Mouse (Mus musculus): ENCODE data around the gene Sost. TPM values are rescaled to one million over a fixed set of nuclear protein-coding genes. Genes with fewer than 3 reads are reported as not detected.
A peak's percentile ranks its signal among the peaks of the same experiment; 100 is the strongest.

The Sost gene
- total RNA-seq, 2 experiments from 2014 or later: not detected

DNA sequence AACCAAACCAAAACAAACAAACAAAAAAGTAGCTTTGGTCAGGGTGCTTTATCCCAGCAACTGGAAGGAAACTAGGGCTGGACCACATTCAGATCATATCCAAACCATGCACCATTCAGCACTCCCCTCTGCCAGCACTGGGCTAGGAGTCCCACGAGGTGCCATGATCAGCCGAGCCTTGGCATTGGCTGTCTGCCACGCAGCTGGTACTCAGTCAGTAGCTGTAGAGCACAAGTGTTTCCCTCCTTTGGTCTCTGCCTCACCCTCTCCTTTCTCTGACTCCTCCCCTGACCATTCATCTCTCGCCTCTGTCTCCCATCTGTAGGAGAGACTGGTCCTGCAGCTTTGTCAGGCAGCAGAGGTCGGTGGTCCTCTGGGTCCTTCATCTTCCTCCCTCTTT lies 9.3 kb downstream of the Sost start:
- intact Hi-C loops (cut with DNase I): no loop called here
- DNase-seq: no peak

DNA sequence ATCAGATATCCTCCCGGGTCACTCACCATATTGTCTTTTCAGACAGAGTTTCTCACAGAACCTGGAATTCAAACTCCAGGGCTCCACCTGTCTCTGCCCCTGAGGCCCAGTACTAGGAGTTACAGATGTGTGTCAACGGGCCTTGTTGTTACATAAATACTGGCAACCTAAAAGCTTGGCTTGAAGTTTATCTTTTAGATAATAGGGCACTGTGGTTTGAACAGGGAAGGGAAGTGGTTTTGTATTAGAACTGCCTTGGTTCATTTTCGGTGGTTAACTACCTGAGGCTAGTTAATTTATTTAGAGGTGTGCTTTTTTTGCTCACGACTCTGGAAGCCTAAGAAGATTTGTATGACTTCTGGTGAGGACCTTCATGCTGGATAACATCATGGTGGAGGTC lies 13.4 kb downstream of the Sost start:
- DNase-seq: no peak
- intact Hi-C loops (cut with DNase I): no loop called here

DNA sequence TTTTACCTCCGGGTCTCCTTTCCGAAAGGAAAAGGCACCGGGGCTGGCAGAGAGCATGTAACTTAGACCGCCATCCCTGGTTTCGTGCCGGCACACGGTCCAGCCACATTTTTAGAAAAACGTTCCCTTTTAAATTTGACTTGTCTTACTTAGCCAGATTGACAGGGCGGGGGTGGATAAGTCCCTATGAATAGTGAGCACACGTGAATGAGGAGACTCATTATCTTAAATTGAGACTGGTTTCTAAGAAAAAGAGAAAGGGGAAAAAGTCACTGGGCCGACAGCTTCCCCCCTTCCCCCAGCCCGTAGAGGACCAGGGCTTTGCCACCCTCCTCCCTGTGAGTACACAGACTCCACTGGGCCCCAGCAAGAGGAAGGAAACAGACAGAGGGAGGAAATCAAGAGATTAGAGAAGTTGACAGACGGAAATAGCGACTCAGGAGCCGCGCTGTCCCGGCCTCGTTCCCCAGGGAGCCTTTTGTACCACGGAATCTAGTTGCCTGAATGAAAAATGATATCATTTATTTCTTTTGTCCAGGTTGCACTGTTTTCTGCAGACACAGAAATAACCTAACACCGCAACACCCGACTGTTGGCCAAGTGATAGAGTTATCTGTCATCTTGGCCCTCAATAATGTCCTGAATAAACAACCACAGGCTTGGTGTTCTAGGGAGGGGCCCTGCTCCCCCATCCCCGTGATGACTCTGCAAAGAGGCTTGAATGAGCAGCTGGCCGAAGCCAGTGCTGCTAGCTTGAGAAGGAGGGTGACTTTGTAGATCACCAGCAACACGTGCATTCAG lies 14.1 kb downstream of the Sost start:
- DNase-seq: no peak

DNA sequence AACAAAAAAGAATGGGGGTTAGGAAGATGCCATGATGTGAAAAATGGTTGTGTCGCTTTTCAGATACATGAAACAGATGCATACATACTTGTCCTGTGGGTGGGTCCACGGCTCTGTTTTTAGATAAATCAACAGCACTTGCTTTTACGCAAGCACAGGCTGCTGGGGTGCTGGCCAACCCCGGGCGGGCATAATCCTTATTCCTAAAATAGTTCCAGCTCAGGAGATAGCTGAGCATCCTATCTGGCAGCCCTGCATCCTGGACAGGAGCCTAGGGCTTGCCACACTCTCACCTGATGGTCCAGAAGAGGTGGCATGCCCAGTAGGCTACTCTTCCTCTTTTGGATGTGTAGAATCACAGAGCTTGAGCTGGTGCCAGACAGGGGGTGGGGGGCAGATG lies 16.8 kb downstream of the Sost start:
- no peak for DNase-seq
- intact Hi-C loops (cut with DNase I): no loop called here

More for the DNA sequence above, 14.1 kb downstream of the Sost start:
- intact Hi-C loops (cut with DNase I): no loop called here

DNA sequence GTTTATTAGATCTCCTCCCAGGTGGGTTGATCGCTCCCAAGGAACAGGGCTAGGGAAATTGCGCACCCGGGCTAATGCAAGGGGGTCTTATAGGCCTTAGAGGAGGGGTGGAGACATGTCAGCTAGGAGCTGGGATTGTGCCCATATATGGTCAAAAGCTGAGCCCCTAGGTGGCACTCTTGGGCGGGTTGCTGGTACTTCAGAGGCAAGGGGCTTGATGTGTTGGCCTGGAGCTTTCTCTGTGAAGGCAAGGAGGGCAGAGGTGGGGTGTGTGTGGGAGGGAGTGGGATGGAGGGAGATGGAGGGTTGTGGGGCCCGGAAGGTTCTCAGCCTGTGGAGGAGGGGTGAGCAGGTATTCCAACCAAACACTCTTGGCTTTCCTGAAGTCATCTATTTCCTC lies 20.3 kb downstream of the Sost start:
- intact Hi-C loops (cut with DNase I): no loop called here
- no peak for DNase-seq

DNA sequence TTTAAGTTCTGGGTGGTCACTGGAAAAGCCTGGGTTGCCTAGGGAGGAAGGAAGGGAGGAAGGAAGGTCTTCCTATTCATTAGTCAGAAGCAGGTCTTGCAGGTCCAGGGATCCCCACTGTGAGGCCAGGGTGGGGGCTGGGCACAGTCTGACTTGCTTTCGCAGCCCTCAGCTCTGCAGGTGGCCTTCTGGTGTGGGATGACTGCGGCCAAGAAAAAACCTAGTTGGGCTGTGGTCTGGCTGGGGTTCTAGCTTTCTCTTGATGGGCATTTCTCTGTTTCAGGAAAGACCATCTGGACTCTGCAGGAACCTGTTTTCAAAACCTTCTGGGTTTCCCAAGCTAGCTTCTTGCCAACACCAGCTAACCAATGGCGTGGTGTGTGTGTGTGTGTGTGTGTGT lies 23.8 kb downstream of the Sost start:
- DNase-seq: no peak
- intact Hi-C loops (cut with DNase I): no loop called here

DNA sequence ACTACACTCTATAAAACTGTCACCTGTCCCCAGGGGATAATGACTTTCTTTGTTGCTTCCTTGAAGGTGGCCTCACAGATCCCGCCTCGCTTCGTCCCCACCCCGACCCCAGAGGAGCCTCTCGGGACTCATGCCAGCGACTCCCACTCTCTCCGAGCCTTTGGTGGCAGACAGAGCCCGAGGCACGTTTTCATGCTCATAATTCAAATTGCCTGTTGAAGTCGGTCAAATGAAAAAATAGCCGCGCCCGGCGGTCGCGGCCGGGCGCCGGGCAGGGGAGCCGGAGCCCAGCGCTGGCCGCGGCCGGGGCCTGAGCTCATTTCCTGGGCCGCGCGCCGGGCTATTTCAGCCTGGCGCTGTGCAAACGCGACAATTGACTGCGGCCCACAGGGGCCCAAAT lies 29.7 kb downstream of the Sost start:
- no peak for DNase-seq
- intact Hi-C loops (cut with DNase I): no loop called here

DNA sequence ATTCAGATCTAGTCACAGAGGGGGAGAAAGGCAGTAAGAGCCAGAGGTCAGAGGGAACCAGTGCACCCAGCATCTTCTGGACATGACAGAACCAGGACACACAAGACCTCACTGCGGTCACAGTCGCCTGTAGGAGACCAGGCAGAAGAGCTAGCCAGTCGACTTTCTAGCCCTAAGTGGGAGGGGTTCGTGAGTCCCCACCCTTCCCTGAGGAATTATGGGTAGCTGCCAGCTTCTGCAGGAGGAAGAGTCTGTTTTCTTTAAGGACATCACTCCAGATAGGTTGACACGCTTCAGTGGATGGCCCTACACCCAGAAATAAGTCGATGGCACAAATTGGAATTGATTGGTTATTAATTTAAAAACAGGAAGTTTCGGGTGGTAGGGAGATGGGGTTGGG lies 30.4 kb downstream of the Sost start:
- DNase-seq: no peak
- intact Hi-C loops (cut with DNase I): no loop called here

DNA sequence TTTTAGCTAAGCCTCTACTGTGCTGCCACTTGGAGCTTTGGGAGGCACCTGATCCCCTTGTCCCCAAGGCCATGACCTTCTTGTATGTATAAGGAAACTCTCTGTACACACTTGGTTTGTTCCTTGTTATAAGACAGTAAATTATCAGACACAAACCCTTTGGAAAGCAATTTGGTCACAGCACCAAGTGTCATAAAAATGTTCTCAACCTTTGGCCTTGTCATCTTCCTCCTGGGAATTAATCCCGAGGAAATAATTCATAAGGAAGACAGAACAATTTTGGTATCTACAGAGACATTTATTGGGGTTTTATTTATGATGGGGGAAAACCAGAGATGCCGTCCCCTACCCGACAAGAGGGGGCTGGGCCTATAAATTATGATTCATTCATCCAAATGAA lies 31.1 kb downstream of the Sost start:
- DNase-seq: no peak
- intact Hi-C loops (cut with DNase I): no loop called here

DNA sequence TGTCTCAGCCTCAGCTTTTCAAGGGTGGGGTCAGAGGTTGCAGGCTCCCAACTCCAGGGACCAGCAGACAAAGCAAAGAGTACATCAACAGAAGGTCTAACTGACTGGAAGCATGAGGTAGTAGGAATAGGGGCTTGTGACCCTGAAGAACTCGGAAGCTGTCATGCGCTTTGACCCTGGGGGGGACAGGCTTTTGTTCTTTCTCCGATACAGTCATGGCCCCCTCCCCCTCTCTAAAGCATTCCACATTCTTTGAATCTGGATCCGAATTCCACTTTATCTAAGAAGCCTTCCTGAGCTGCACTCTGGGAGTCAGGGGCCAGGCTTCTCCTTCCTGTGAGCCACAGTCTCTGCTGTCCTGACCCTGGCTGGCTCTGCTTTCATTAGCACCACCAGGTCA lies 34.8 kb downstream of the Sost start:
- no peak for DNase-seq
- intact Hi-C loops (cut with DNase I): no loop called here

DNA sequence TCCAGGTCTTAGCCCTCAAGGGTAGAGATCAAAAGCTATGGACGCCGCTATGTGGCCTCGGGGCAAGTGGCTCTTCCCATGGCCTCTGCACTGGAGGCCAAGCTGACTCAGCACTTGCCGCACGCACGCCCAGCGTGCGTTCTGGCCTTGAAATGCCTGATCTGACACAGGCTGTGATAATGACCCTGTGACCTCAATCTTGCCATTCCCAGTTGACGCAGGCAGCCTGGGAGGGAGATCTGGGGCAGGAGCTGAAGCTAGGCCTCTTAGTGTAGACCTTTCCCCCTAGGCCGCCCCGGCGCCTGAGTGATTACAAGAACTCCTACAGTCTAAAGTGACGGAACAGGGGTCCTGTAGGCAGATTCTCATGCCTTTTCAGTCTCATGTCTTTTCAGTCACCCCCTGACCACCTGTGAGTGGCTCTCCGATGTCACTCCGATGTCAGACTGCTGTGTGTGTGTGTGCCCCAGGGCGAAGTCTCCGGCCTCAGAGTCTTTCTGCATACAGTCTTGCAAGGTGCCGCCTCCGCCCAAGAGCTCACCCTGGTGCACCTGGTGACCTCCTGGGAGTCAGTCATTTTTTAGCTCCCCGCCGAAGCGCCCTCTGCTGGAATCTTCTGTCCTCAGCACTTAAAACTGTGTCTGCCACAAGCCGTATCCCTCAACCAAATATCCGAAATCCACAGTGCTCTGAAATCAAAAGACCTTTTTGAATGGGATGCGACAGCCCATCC lies 38.6 kb downstream of the Sost start:
- intact Hi-C loops (cut with DNase I): no loop called here
- no peak for DNase-seq

DNA sequence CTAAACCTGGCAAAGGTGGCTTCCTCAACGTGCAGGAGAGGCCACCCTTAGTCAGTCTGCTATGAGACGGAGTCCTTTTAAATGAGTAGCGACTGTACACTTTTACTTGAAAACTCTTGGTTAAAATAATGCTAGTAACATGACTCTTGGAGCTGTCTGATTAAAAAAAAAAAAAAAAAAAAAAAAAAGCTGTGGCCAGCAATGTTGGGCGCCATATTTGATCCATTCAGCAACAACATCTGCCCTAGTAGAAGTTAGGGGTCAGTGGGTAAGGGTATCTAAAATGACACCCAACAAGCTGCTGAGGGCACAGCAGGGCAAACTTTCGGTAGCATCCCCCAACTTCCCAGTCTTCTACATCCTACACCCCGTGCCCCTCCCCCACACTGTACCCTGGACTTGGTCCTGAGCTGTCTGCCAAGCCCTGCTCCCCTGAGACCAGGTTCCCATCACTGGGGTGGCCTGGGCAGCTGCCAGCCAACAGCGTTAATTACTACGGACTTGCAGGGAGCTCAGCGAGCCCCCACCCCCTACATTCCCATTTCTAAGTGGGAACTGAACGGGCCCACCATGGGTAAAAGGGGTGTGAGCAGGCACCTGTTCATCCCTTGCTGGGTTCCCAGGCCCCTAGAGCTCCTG lies 39.7 kb downstream of the Sost start:
- intact Hi-C loops (cut with DNase I): no loop called here
- DNase-seq: no peak

DNA sequence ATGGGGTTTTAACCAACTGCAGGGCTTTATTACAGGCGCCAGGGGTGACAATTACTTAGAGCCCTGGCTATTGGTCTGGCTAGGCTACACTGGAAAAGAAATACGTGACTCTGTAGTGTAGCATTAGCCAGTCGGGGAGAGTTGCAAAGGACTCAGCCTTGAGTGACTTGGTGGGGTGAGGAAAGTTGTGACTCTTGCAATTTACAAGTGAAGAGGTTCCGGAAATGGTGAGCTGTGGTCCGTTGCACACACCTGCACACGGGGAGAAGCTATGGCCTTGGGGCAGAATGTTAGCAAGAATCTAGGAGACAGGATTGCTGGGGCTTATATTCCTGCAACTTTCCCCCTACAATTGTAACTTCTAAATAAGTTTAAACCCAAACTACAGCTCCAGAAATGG lies 41.2 kb downstream of the Sost start:
- DNase-seq: no peak
- intact Hi-C loops (cut with DNase I): no loop called here

DNA sequence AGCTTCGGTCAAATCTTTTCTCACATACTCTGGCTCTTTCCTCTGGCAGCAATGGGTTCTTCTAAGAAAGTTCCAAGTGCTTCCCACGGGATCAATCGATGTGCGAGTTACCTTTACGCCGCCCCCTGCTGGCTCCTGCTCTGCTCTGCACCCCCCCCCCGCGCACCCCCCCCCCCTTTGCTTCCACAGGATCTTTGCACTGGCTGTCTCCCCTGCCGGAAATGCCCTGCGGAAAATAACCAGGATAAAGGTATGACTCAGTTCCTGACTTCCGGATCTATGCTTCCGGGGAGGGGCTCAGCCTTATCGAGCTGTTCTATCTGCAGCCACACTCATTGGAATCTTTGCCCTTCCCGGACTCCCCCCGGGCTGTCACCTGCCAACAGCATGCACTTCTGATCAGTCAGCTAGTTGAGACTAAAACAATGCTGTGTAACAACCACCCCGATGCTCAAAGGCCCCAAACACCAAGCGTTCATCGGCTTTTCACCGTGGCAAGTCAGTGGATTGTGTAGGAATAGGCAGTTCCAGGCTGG lies 42.3 kb downstream of the Sost start:
- intact Hi-C loops (cut with DNase I): no loop called here
- DNase-seq: no peak

DNA sequence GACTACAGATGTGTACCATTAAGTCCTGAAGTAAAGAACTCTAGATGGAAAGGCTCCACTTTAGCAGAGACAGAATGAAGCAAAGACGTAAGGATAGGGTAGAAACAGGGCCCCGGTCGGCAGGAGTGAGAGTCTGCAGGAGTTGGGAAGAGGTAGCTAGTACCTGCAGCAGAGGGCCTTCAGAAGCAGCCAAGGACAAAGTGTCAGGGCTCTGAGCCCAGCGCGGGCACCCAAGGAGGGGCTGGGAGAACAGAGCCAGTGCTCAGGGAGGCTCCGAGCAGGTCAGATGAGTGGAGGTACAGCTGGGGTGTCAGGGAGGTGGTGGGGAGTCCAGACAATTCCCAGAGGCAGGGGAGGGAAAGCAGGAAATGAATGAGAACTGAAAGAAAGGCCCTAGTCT lies 42.8 kb downstream of the Sost start:
- intact Hi-C loops (cut with DNase I): no loop called here
- DNase-seq: no peak

DNA sequence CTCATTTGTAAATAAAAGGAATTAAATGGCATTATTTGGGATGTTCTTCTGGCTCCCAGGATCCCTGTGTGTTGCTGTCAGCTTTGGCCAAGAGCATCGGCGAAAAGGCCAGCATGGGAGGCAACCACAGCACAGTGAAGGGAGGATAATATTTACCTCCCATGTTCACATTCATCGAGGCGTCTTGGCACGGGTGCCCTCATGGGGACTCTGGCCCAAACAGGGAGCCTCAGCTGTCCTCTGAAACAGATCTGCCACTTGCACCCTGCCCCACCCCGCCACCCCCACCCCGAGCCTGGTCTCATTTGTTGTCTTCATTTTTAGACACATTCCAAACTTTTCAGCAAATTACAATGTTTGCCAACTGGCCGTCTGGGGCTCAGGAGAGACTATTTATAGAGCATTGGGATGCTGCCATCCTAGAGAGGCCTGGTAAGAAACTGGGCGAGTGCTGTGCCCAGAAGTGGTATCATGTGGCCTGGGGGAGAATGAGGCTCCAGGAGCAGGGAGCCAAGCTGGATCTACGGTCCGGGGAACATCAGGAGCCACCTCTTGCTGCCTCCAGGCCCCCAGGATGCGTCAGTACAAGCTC lies 45.4 kb downstream of the Sost start:
- intact Hi-C loops (cut with DNase I): no loop called here

DNA sequence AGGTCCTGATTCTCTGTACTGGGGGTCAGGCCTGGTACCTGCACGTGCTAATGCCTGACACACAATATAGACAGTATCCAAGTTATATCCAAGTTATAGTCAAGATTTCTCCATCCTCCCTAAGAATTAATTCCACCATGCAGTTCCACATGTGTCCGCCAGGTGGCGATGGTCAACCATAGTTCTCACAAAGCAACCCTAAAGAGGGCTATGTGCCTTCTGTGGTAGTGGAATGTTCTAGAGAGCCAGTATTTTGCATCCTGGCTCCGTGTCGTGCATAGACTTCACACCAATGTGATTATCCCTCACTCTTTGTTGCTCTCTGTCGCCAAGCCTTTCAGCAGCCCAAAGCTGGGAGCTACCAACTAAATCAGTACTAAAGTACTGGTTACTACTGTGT lies 47.2 kb downstream of the Sost start:
- intact Hi-C loops (cut with DNase I): loop anchor here (1.0 to 5.0 kb wide), 2 partner anchors 49 to 128 kb away; no protein-coding TSS in a partner anchor
- DNase-seq: peak; percentile 67 to 76

More for the DNA sequence above, 45.4 kb downstream of the Sost start:
- no peak for DNase-seq

DNA sequence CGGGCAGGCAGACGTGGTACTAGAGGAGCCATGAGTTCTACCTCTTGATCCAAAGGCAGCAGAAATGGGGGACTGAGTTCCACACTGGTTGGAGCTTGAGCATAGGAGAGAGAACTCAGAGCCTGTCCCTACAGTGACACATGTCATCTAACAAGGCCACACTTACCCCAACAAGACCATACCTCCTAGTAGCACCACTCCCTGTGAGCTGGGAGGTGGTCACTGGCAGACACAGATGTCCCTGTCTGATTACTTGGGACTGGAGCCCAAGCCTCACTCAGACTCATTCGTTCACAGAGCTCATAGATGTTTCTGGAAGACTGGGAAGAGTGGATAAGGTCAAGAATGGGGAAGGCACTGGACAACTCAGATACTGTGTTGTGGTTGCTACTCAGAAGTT lies 48.2 kb downstream of the Sost start:
- DNase-seq: no peak
- intact Hi-C loops (cut with DNase I): loop anchor here (1.0 to 5.0 kb wide), 2 partner anchors 50 to 129 kb away; no protein-coding TSS in a partner anchor

DNA sequence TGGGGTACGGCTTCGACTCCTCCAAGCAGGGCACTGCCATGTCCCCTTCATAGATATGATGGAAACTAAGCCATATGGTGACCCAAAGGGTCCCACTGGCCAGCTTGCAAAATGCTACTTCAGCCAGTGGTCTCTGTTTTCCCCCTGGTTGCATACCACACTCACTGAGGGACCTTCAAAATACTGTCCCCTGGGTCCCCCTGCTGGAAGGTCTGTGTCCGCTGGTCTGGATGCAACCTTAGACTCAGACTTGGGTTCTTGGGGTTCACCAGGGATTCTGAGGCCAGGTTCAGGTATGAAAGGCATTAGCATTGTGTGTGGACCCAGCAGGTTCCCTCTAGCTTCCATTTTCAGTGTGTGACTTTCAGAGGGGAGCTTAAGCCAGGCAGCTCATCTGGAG lies 50.0 kb downstream of the Sost start:
- intact Hi-C loops (cut with DNase I): loop anchor here (5.0 kb wide), 1 partner anchor 131 kb away; no protein-coding TSS in a partner anchor
- no peak for DNase-seq

DNA sequence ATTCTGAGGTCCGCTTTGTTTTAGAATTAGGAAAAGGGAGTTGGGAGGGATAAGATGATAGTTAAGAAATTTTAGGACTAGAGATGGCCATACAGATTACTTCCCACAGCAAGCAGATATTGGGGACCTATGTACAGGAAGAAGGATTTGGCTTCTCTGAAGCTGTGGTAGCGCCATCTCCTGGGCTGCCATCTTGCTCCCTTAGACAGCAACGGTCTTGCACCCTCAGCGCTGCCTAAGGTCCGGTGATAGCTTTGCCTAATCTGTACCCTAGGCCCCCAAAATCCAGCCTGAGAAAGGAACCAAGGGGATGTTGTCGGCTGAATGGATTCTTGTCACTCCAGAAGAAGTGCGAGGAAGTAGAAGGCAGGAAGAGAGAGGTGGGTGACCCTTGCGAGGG lies 53.2 kb downstream of the Sost start:
- DNase-seq: no peak
- intact Hi-C loops (cut with DNase I): no loop called here
